Mouse (Mus musculus) megakaryocyte, embryonic 14.5 days (primary cell): ENCODE measurements around the gene Svip.

Source experiments
- FLI1 ChIP-seq: IDR thresholded peaks from 2 replicates; pipeline ENCODE4 v1.6.1; 2012; ENCODE audit warnings: low read length, inconsistent platforms, mixed read lengths
- GATA1 ChIP-seq: IDR thresholded peaks from 3 replicates; pipeline ENCODE4 v1.6.1; 2012; ENCODE audit warnings: mixed read lengths, low read length, inconsistent platforms, borderline replicate concordance

DNA sequence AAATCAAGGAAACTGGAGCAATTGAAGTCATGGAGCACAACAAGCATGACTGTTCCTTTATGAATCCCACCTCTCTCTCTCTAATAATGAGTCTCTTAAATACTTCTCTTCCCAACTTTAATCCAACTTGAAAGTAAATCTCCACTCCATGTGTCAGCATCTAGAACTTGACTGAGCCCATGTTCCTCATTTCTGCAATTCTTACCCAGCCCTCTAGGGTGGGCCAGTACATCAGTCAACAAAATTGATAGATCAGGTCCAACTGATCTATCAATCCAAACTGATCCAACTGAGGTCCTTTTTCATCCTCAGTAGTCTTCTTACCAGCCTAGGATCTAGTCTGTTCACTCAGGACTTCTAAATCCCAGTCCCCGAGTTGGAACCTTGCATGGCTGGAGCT lies 9.4 kb upstream of the Svip start:
- TF ChIP-seq GATA1 = no peak
- no peak for TF ChIP-seq FLI1
